Mouse (Mus musculus) neural tube, embryonic 13.5 days (tissue): Measurements from ENCODE around the gene Myh15. TPM values are rescaled to one million over a fixed set of nuclear protein-coding genes. Genes with fewer than 3 reads are reported as not detected.
"Not testable (repeated sequence)": the region's sequence is repeated elsewhere in the genome, so short reads cannot be mapped to it uniquely, and the experiment has no call there.

ENCODE experiments used
- ATAC-seq: fragments of 200-750 bp; cut with Nextera tagmentation; 2 replicates; pipeline ENCODE4 v1.8.0; 2017; ENCODE audit warnings: low read depth, mild to moderate bottlenecking, moderate TSS enrichment, moderate library complexity
- H3K27ac ChIP-seq: fragments of 300-500 bp; sonication (generic); replicated peaks from 2 replicates; pipeline ENCODE4 v1.5.1; 2015; ENCODE audit warnings: moderate library complexity, mild to moderate bottlenecking, inconsistent platforms
- H3K27me3 ChIP-seq: fragments of 300-500 bp; sonication (generic); 2 replicates; pipeline ENCODE4 v1.6.1; 2015; ENCODE audit warnings: mild to moderate bottlenecking, inconsistent platforms
- H3K36me3 ChIP-seq: fragments of 300-500 bp; sonication (generic); 2 replicates; pipeline ENCODE4 v1.6.1; 2015; ENCODE audit warnings: mild to moderate bottlenecking, inconsistent platforms
- H3K4me1 ChIP-seq: fragments of 300-500 bp; sonication (generic); replicated peaks from 2 replicates; pipeline ENCODE4 v1.6.1; 2015; ENCODE audit warnings: inconsistent platforms
- H3K4me2 ChIP-seq: fragments of 300-500 bp; sonication (generic); 2 replicates; pipeline ENCODE4 v1.6.1; 2015; ENCODE audit warnings: inconsistent platforms, mild to moderate bottlenecking, moderate library complexity
- H3K4me3 ChIP-seq: fragments of 300-500 bp; sonication (generic); 2 replicates; pipeline ENCODE4 v1.5.1; 2015; ENCODE audit warnings: mild to moderate bottlenecking, inconsistent platforms
- H3K9ac ChIP-seq: fragments of 300-500 bp; sonication (generic); 2 replicates; pipeline ENCODE4 v1.6.1; 2015; ENCODE audit warnings: moderate library complexity, mild to moderate bottlenecking, inconsistent platforms
- H3K9me3 ChIP-seq: fragments of 300-500 bp; sonication (generic); 2 replicates; pipeline ENCODE4 v1.6.1; 2016; ENCODE audit warnings: inconsistent platforms
- WGBS: fragments of 180-500 bp; shearing (Covaris S2); methylation state at CpG from one replicate; pipeline ENCODE4 v1.1.7; 2015; 5-methylcytosine and 5-hydroxymethylcytosine counted together
- polyA plus RNA-seq: library from polyadenylated mRNA; unstranded; fragments of >200 nt; fragmentation: Nextera tagmentation; extraction: Ambion mirVana; gene quantifications from 2 replicates; pipeline ENCODE4 v1.2.1, GENCODE M21; 2015

Myh15 gene
- polyA plus RNA-seq, 1 experiment from 2014 or later: 0.06 TPM

DNA sequence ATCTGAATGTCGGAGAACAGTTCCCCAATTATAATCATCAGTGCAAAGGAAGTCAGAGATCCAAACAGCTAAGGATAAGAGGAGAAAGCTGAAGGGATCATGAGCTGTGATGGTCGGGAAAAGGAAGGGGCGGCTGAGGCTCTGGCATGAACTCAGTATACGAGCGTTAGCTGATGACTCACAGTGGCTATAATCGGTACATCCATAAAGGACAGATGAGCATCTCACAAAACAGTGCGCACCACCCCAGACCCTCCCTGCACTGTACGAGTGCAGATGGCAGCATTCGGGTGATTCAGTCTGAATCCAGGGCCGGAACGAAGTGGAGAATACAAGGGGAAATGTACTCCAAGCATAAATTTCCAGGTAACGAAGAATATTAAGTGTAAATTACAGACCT is 110.0 kb downstream of the Myh15 start:
- H3K4me2 ChIP-seq: no peak overlapping the region
- no peaks in the 10 kb centered on the region for H3K9me3 ChIP-seq
- H3K27me3 ChIP-seq: no peaks in the 10 kb centered on the region
- WGBS: 96% methylated on average over 12 of the region's 12 CpGs
- H3K9ac ChIP-seq: no peak overlapping the region
- H3K4me3 ChIP-seq: no peak overlapping the region
- no peak for ATAC-seq
- no peaks in the 10 kb centered on the region for H3K4me1 ChIP-seq
- H3K36me3 ChIP-seq: no peaks in the 10 kb centered on the region
- H3K27ac ChIP-seq: no peak overlapping the region

DNA sequence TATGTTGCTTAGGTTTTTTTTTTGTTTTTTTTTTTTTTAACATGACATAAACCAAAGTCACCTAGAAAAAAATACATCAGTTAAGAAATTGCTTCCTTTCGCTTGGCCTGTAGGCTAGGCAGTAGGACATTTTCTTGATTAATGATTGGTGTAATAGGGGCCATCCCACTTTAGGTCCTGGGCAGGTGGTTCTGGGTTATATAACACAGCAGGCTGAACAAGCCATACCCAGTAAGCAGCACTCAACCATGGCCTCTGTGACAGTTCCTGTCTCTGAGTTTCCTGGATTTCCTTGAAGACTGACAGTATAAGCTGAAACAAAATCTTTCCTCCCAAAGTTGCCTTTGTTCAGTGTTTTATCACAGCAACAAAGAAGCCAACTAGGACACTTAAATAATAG is 117.8 kb downstream of the Myh15 start:
- Histone ChIP-seq H3K36me3 (no peaks in the 10 kb centered on the region), H3K9me3 (no peaks in the 10 kb centered on the region), H3K9ac (no peak overlapping the region), H3K27ac (no peak overlapping the region), H3K4me2 (no peak overlapping the region), H3K4me1 (peaks cover 4% of the 10 kb centered on the region; the same call in 1 of the 2 replicates), H3K4me3 (no peak overlapping the region), H3K27me3 (no peaks in the 10 kb centered on the region)
- no peak for ATAC-seq
- WGBS: 71% methylated on average over 1 of the region's 1 CpGs

DNA sequence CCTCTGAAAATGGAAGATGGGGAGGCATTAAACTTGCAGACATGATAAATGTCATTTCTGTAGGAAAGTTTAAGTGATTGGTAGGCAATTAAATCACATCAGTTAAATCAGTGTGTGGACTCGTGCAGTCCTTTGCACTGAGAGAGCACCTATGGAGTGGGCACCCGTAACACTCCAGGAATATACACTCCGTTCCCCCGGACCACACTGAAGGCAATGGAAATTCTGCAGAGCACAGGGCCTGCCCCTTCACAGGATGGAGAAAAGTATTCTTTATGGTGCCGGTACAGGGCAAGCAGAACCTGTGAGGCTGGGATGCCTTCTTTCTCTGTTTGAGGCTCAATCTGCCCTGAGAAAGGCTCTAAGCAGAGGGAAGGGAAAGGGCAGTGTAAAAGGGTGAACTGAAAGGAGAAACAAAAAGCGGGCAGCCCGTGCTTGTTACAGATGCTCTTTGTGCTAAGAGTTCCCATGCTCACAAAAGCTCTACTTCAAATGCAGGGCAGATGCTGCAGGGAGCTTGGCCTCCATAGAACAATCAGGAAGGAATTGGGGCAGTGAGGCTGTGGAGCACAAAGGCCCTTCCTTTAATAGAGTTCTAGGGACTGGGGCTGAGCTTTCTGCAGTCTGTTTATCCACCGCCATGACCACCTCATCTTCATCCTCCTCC is 118.6 kb downstream of the Myh15 start:
- 48% methylated on average over 8 of the region's 8 CpGs for WGBS
- no peaks in the 10 kb centered on the region for H3K27me3 ChIP-seq
- ATAC-seq: no peak

DNA sequence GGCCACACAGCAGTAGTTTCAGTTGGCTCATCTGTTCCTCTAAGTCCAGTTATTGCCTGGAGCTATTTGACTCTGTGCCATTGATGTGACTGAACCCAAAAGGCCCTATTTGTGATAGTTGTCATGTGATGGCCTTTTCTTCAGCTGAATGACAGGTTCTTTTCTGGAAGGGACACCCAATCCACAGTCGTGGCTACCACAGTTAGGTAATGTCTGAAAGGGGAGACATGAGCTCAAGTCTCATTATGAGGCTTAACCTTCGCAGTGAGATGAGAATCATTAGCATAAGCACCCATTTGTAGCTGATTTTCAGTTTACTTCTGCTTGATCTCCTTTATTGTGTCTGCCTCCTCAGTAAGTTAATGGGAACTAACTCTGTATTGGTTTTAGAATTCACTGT is 136.2 kb downstream of the Myh15 start:
- Histone ChIP-seq H3K4me2 (no peak overlapping the region), H3K27me3 (no peaks in the 10 kb centered on the region), H3K9ac (no peak overlapping the region), H3K9me3 (no peaks in the 10 kb centered on the region), H3K4me3 (no peak overlapping the region), H3K4me1 (no peaks in the 10 kb centered on the region), H3K27ac (no peak overlapping the region), H3K36me3 (no peaks in the 10 kb centered on the region)
- WGBS: 59% methylated on average over 2 of the region's 2 CpGs
- no peak for ATAC-seq

More for the DNA sequence above, 118.6 kb downstream of the Myh15 start:
- Histone ChIP-seq H3K4me2 (no peak overlapping the region), H3K9me3 (no peaks in the 10 kb centered on the region), H3K4me3 (no peak overlapping the region), H3K4me1 (peaks cover 4% of the 10 kb centered on the region; the same call in 1 of the 2 replicates), H3K36me3 (no peaks in the 10 kb centered on the region), H3K27ac (no peak overlapping the region), H3K9ac (no peak overlapping the region)

DNA sequence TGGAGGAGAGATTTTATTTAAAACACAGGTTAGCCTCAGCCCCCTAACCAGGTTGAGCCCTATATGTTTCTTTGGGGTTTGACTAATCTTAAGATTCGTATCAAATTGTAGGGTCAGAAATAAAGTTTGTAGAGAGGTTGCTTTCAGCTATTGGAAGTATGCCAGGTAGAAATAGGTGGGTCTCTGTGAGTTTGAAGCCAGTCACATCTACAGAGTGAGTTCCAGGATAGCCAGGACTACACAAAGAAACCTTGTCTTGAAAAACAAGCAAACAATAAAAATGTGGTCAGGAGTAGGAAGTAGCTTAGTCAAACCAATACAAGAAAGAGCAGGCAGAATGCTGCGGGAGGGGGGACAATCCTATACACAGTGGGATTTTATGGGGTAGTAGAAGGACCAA is 136.7 kb downstream of the Myh15 start:
- no peak for ATAC-seq

DNA sequence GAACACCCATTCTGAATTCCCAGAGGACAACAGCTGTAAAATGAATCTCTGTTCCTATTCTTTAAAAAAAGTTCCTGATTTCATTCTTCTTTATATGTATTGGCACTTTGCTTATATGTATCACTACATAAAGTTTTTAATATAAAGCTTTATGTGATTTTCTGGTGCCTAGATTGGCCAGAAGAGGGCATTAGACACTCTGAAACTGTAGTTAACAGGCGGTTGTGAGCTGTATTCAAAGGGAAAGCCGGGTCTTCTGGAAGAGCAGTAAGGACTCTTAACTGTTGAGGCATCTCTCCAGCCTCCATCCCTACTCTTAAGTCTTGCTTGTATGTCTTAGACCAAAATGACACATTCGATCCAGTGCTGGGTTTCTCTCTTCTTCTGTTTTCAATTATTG is 139.0 kb downstream of the Myh15 start:
- Histone ChIP-seq H3K4me2 (no peak overlapping the region), H3K4me3 (no peak overlapping the region), H3K27me3 (no peaks in the 10 kb centered on the region), H3K4me1 (no peaks in the 10 kb centered on the region), H3K36me3 (no peaks in the 10 kb centered on the region), H3K9ac (no peak overlapping the region), H3K9me3 (no peaks in the 10 kb centered on the region), H3K27ac (no peak overlapping the region)
- no peak for ATAC-seq
- 57% methylated on average over 3 of the region's 3 CpGs for WGBS

More for the DNA sequence above, 136.7 kb downstream of the Myh15 start:
- no peaks in the 10 kb centered on the region for H3K4me1 ChIP-seq
- H3K27ac ChIP-seq: no peak overlapping the region
- no peaks in the 10 kb centered on the region for H3K27me3 ChIP-seq
- no peaks in the 10 kb centered on the region for H3K36me3 ChIP-seq
- no peaks in the 10 kb centered on the region for H3K9me3 ChIP-seq
- WGBS: 87% methylated on average over 2 of the region's 2 CpGs
- H3K4me2 ChIP-seq: no peak overlapping the region
- H3K4me3 ChIP-seq: no peak overlapping the region
- no peak overlapping the region for H3K9ac ChIP-seq

DNA sequence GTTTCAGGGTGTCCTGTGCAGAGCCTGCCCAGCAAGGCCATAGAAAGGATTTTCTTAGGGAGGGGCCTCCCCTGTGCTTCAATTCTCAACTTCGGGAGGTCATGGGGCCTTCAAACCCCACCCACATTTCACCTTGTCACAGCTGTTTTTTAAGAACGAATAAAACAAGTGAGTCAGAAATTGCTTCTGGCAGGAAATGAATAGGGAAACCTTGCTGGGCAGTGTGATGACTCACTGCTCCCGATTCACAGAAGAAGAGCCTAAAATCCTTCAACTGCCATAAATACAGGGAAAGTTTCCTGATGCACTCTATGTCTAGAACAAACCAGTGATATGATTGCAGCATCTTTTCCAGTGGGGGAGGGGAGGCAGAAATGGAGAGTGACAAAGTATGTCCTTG is 140.7 kb downstream of the Myh15 start:
- no peak overlapping the region for H3K4me3 ChIP-seq
- H3K4me2 ChIP-seq: no peak overlapping the region

DNA sequence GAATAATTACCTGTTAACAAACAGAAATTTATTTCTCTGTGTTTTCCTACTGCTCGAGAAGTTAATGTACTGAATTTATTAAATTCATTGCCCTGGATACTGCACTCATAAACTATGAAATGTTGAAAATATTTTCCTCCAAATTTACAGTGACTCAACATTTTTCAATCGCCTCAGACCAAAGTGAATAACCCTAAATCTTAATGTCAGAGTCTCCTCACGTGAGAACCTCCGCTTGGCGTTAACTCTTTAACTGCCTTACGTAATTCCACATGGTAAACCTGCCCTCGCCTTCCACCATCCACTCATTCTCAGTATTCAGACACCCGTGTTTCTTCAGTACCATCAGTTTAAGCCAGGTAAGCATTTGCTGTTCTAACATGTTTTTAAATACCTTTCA is 166.4 kb downstream of the Myh15 start:
- ATAC-seq: no peak
- Histone ChIP-seq H3K4me2 (no peak overlapping the region), H3K36me3 (no peaks in the 10 kb centered on the region), H3K27me3 (no peaks in the 10 kb centered on the region), H3K9ac (no peak overlapping the region), H3K9me3 (peaks cover 4% of the 10 kb centered on the region; the same call in 1 of the 2 replicates), H3K4me3 (no peak overlapping the region), H3K27ac (no peak overlapping the region), H3K4me1 (no peaks in the 10 kb centered on the region)
- WGBS: 66% methylated on average over 8 of the region's 8 CpGs

More for the DNA sequence above, 140.7 kb downstream of the Myh15 start:
- no peaks in the 10 kb centered on the region for H3K4me1 ChIP-seq
- no peak for ATAC-seq
- H3K9ac ChIP-seq: no peak overlapping the region
- H3K9me3 ChIP-seq: no peaks in the 10 kb centered on the region
- H3K27ac ChIP-seq: no peak overlapping the region
- WGBS: 68% methylated on average over 3 of the region's 3 CpGs
- no peaks in the 10 kb centered on the region for H3K27me3 ChIP-seq
- no peaks in the 10 kb centered on the region for H3K36me3 ChIP-seq

DNA sequence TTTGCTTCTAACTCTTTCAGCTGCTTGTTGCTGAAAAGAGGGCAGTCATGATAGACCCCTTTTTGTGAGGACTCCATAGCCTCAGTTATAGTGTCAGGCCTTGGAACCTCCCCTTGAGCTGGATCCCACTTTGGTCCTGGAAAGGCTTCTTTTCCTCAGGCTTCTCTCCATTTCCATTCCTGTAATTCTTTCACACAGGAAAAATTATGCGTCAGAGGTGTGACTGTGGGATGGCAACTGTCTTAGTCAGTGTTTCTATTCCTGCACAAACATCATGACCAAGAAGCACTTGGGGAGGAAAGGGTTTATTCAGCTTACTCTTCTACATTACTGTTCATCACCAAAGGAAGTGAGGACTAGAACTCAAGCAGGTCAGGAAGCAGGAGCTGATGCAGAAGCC is 186.2 kb downstream of the Myh15 start:
- H3K4me1 ChIP-seq, H3K9ac ChIP-seq, H3K4me2 ChIP-seq, H3K9me3 ChIP-seq, H3K4me3 ChIP-seq, ATAC-seq, H3K36me3 ChIP-seq, H3K27me3 ChIP-seq, H3K27ac ChIP-seq: not testable (repeated sequence)
- WGBS: 100% methylated on average over 1 of the region's 1 CpGs

Other genes with a start within 250 kb of the Myh15 start
- not detected in 2 replicates for gene Retnlb, start 240.6 kb upstream of the Myh15 start, polyA plus RNA-seq
- not detected in 2 replicates for gene Retnla, start 214.9 kb upstream of the Myh15 start, polyA plus RNA-seq
- gene Retnlg, start 184.9 kb upstream of the Myh15 start, polyA plus RNA-seq: 0.47 TPM in 1 of 2 replicates, not detected in the other
- gene Dzip3, start 63.3 kb upstream of the Myh15 start, polyA plus RNA-seq: 48.2 and 50.1 TPM in 2 replicates
- 6.2 and 7.3 TPM in 2 replicates for gene Cip2a, start 63.3 kb upstream of the Myh15 start, polyA plus RNA-seq